Mouse (Mus musculus) E14TG2a.4 (cell line): Measurements from ENCODE around the gene Arhgef19.

ENCODE experiments used
- CTCF ChIP-seq: conservative IDR thresholded peaks from 2 replicates; pipeline ENCODE4 v1.5.1; 2014; ENCODE audit warnings: low read length
- NANOG ChIP-seq: IDR thresholded peaks from 2 replicates; pipeline ENCODE4 v1.6.1; 2014; ENCODE audit warnings: borderline replicate concordance, low read length, mixed read lengths
- POU5F1 ChIP-seq: IDR thresholded peaks from 2 replicates; pipeline ENCODE4 v1.6.1; 2014; ENCODE audit warnings: low read length, borderline replicate concordance

GRCm38 (mm10) chr4:141270201-141270940 is 31.1 kb downstream of the Arhgef19 start:
- TF ChIP-seq CTCF (no peak), POU5F1 (no peak), NANOG (peak; percentile 48; the same call in 1 of the 2 replicates)
